In the genomic region with DNA sequence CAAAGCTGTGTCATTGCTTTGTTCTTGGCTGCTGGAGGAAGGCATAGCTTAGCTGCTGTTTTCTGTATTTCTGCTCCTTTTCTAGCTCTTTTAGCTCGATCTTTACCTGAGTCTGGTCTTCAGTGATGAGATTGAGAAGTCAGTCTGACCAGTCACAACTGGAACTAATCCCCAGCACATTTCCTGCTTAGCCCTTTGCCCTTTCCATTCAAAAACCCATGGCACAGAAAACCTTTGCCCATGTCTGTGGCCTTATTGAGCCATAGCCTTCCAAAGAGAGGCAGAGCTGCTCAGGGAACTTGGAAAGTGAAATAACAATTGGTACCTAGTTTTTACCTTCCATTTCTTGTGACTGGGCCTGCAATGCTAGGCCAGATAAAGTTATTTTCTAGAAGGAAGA, we compare ENCODE assay signal across 26 mouse cellular contexts. TPM values are rescaled to one million over a fixed set of nuclear protein-coding genes. Genes with fewer than 3 reads are reported as not detected.
DNase-seq lines count a peak whose midpoint lies in the region; ATAC-seq and TF ChIP-seq lines count a peak whose summit lies in the region.
"Had no signal": no experiment of that assay in that cellular context is flagged by ENCODE, and none has a peak within 500 bp of the region (broad histone marks: within the 10 kb centered on the region; RNA-seq: fewer than 3 reads in every experiment).

No protein-coding gene starts in this region.

- no peak overlapping the region for H3K4me3 ChIP-seq in kidney, adult 2 months (ENCODE audit: insufficient read depth, low read depth, low read length)
- no peak overlapping the region for H3K4me3 ChIP-seq in kidney, embryonic 16.5 days (ENCODE audit: low read length)
- H3K4me3 ChIP-seq in lung, postnatal 0 days (ENCODE audit: low read depth, low read length): no peak overlapping the region
- H3K4me3 ChIP-seq: embryonic facial prominence, embryonic 12.5 days; embryonic facial prominence, embryonic 15.5 days; heart, embryonic 15.5 days; hindbrain, embryonic 10.5 days; hindbrain, embryonic 13.5 days had no signal

- no peak overlapping the region for H3K9ac ChIP-seq in kidney, embryonic 16.5 days (replicated peaks; ENCODE audit: low read length)
- no peak overlapping the region for H3K9ac ChIP-seq in lung, postnatal 0 days (replicated peaks; ENCODE audit: low read depth)
- H3K9ac ChIP-seq: embryonic facial prominence, embryonic 12.5 days; embryonic facial prominence, embryonic 15.5 days; heart, embryonic 15.5 days; hindbrain, embryonic 13.5 days had no signal

- WGBS in kidney, adult 2 months: 68% methylated on average over 1 of the region's 1 CpGs
- WGBS in kidney, embryonic 16.5 days: 87% methylated on average over 1 of the region's 1 CpGs
- 93% methylated on average over 1 of the region's 1 CpGs for WGBS in lung, postnatal 0 days

- no peak overlapping the region for H3K4me2 ChIP-seq in kidney, embryonic 16.5 days (replicated peaks; ENCODE audit: low read depth, low read length)
- peak overlapping the region; percentile 20 for H3K4me2 ChIP-seq in lung, postnatal 0 days (replicated peaks; ENCODE audit: low read depth, low read length)
- H3K4me2 ChIP-seq: embryonic facial prominence, embryonic 12.5 days; embryonic facial prominence, embryonic 15.5 days; heart, embryonic 11.5 days; heart, embryonic 15.5 days; hindbrain, embryonic 13.5 days had no signal

- no peak for TF ChIP-seq EP300 in lung, postnatal 0 days (IDR thresholded peaks at IDR 0.05)

- DNase-seq in kidney, adult 2 months: peak; percentile 34
- no peak for DNase-seq in kidney, postnatal 25 days
- DNase-seq in kidney, postnatal 36 days: peak; percentile 9 to 33
- no peak for DNase-seq in lung, postnatal 0 days (ENCODE audit: low spot score)
- no peak for DNase-seq in lung, postnatal 14 days
- no peak for DNase-seq in cerebellum, adult 11-12 months
- DNase-seq: adrenal gland, adult 8-10 months; adrenal gland, postnatal 25 days; cerebellum, adult 2 months; cerebellum, adult 9-11 months; cerebellum, postnatal 25 days; gastrocnemius, postnatal 10 days; gastrocnemius, postnatal 36 days; heart, postnatal 10 days; heart, postnatal 36 days had no signal

- H3K36me3 ChIP-seq in kidney, adult 2 months (ENCODE audit: control insufficient read depth, insufficient read depth, low read length): no peaks in the 10 kb centered on the region; the same call in 1 of the 2 replicates
- peaks cover 35% of the 10 kb centered on the region for H3K36me3 ChIP-seq in kidney, embryonic 16.5 days (ENCODE audit: insufficient read depth, low read length)
- H3K36me3 ChIP-seq in lung, postnatal 0 days (ENCODE audit: insufficient read depth, low read length): peaks cover 20% of the 10 kb centered on the region

- peaks cover 9% of the 10 kb centered on the region; the same call in 1 of the 2 replicates for H3K4me1 ChIP-seq in kidney, adult 2 months (ENCODE audit: control insufficient read depth, insufficient read depth, low read length)
- H3K4me1 ChIP-seq in kidney, embryonic 16.5 days (ENCODE audit: insufficient read depth, low read length): peaks cover 16% of the 10 kb centered on the region
- H3K4me1 ChIP-seq in lung, postnatal 0 days (ENCODE audit: insufficient read depth, low read depth, low read length): peaks cover 15% of the 10 kb centered on the region; the same call in 1 of the 2 replicates

- H3K27me3 ChIP-seq in kidney, adult 2 months (replicated peaks; ENCODE audit: control insufficient read depth, insufficient read depth, low read length): no peaks in the 10 kb centered on the region
- H3K27me3 ChIP-seq in kidney, embryonic 16.5 days (ENCODE audit: insufficient read depth, low read length): no peaks in the 10 kb centered on the region
- H3K27me3 ChIP-seq in lung, postnatal 0 days (replicated peaks; ENCODE audit: insufficient read depth, low read length): no peaks in the 10 kb centered on the region
- H3K27me3 ChIP-seq: embryonic facial prominence, embryonic 12.5 days; embryonic facial prominence, embryonic 15.5 days; heart, embryonic 15.5 days; hindbrain, embryonic 13.5 days had no signal

- no peaks in the 10 kb centered on the region for H3K9me3 ChIP-seq in kidney, embryonic 16.5 days (ENCODE audit: low read length)
- H3K9me3 ChIP-seq in lung, postnatal 0 days (ENCODE audit: low read length): no peaks in the 10 kb centered on the region
- H3K9me3 ChIP-seq: embryonic facial prominence, embryonic 12.5 days; embryonic facial prominence, embryonic 15.5 days; heart, embryonic 15.5 days; hindbrain, embryonic 10.5 days; hindbrain, embryonic 13.5 days had no signal

- H3K27ac ChIP-seq in kidney, adult 2 months (ENCODE audit: insufficient read depth, low read depth, low read length): no peak overlapping the region
- H3K27ac ChIP-seq in kidney, embryonic 16.5 days (ENCODE audit: low read length): no peak overlapping the region
- peak overlapping the region; percentile 26; the same call in 1 of the 2 replicates for H3K27ac ChIP-seq in lung, postnatal 0 days (ENCODE audit: low read length)
- H3K27ac ChIP-seq: embryonic facial prominence, embryonic 12.5 days; embryonic facial prominence, embryonic 15.5 days; heart, embryonic 15.5 days; hindbrain, embryonic 10.5 days; hindbrain, embryonic 13.5 days had no signal

- no peak for ATAC-seq in kidney, embryonic 16.5 days (ENCODE audit: low FRiP score, low TSS enrichment)
- ATAC-seq in lung, postnatal 0 days: no peak
- ATAC-seq: CD4-positive, CD25-positive, alpha-beta regulatory T cell, adult 4 months; forebrain, embryonic 16.5 days; hindbrain, embryonic 16.5 days had no signal

- TF ChIP-seq POLR2A in kidney, adult 2 months (IDR thresholded peaks at IDR 0.05; ENCODE audit: low read depth, low read length): no peak

- TF ChIP-seq CTCF in kidney, adult 2 months (conservative IDR thresholded peaks at IDR 0.05; ENCODE audit: insufficient read depth, insufficient read length, low read depth, low read length): no peak
- TF ChIP-seq CTCF in lung, postnatal 0 days (IDR thresholded peaks at IDR 0.05): no peak

RNA-seq across cellular contexts. Expression of gene Exosc7, which starts 2.6 kb away (rescaled TPM):
- polyA plus RNA-seq in kidney, adult 2 months (2012; rRNA removed): 34.9 and 44.3 TPM in 2 replicates
- 133 and 137 TPM in 2 replicates for polyA plus RNA-seq in kidney, embryonic 16.5 days (2015; fragmentation: Nextera tagmentation; extraction: Ambion mirVana)
- polyA plus RNA-seq in lung, postnatal 0 days (2015; fragmentation: Nextera tagmentation; extraction: Ambion mirVana): 139 and 145 TPM in 2 replicates

RNA-seq across cellular contexts. Expression of gene Zdhhc3, which starts 2.6 kb away (rescaled TPM):
- polyA plus RNA-seq in kidney, adult 2 months (2012; rRNA removed): 97.4 and 141 TPM in 2 replicates
- polyA plus RNA-seq in kidney, embryonic 16.5 days (2015; fragmentation: Nextera tagmentation; extraction: Ambion mirVana): 69.8 and 73.4 TPM in 2 replicates
- 127 and 130 TPM in 2 replicates for polyA plus RNA-seq in lung, postnatal 0 days (2015; fragmentation: Nextera tagmentation; extraction: Ambion mirVana)

RNA-seq across cellular contexts. Expression of gene Clec3b, which starts 35.2 kb away (rescaled TPM):
- polyA plus RNA-seq in kidney, adult 2 months (2012; rRNA removed): 16.2 and 24.9 TPM in 2 replicates
- 0.70 and 0.77 TPM in 2 replicates for polyA plus RNA-seq in kidney, embryonic 16.5 days (2015; fragmentation: Nextera tagmentation; extraction: Ambion mirVana)
- 84.7 and 86.6 TPM in 2 replicates for polyA plus RNA-seq in lung, postnatal 0 days (2015; fragmentation: Nextera tagmentation; extraction: Ambion mirVana)
- polyA plus RNA-seq: CD4-positive, CD25-positive, alpha-beta regulatory T cell, adult 4 months; forebrain, embryonic 11.5 days; heart, embryonic 11.5 days; hindbrain, embryonic 10.5 days had no signal

Comparison
In these comparisons a context has a peak if more than half of its experiments do, and no peak if none do; other contexts are left out.
1. DNase-seq: peak in kidney, adult 2 months (single experiment) and kidney, postnatal 36 days (2 of 2); none in kidney, postnatal 25 days (0 of 2), lung, postnatal 0 days (single experiment), lung, postnatal 14 days (single experiment) and cerebellum, adult 11-12 months (single experiment).